Mouse (Mus musculus) neural tube, embryonic 11.5 days (tissue): ENCODE results near the gene Pelp1. TPM values are rescaled to one million over a fixed set of nuclear protein-coding genes. Genes with fewer than 3 reads are reported as not detected.

Source experiments
- microRNA-seq: library from miRNA; unstranded; fragments of <30 nt; microRNA quantifications from one replicate; pipeline ENCODE4, GENCODE M21; 2016
- polyA plus RNA-seq: library from polyadenylated mRNA; unstranded; fragments of >200 nt; fragmentation: Nextera tagmentation; extraction: Ambion mirVana; gene quantifications from 2 replicates; pipeline ENCODE4 v1.2.1, GENCODE M21; 2014

Pelp1 gene
- polyA plus RNA-seq, 1 experiment from 2014 or later = 41.8 TPM

Small RNA genes within 50 kb of the gene (microRNA-seq; reads per million reads assigned to microRNA genes)
- not detected for gene Mir7115

Other genes with a start within 250 kb of the Pelp1 start
- gene Slc16a11, start 197.3 kb downstream of the Pelp1 start, polyA plus RNA-seq = 0.27 and 0.50 TPM in 2 replicates
- gene Slc16a13, start 189.0 kb downstream of the Pelp1 start, polyA plus RNA-seq = 14.3 and 16.9 TPM in 2 replicates
- gene Bcl6b, start 180.2 kb downstream of the Pelp1 start, polyA plus RNA-seq = 6.2 and 7.4 TPM in 2 replicates
- gene 0610010K14Rik, start 172.1 kb downstream of the Pelp1 start, polyA plus RNA-seq = 183 and 204 TPM in 2 replicates
- 10.8 and 11.5 TPM in 2 replicates for gene Gm21988, start 170.2 kb downstream of the Pelp1 start, polyA plus RNA-seq
- 151 and 160 TPM in 2 replicates for gene Rnasek, start 170.2 kb downstream of the Pelp1 start, polyA plus RNA-seq
- gene Alox12, start 154.7 kb downstream of the Pelp1 start, polyA plus RNA-seq = 4.0 and 4.7 TPM in 2 replicates
- gene Alox12e, start 87.4 kb downstream of the Pelp1 start, polyA plus RNA-seq = not detected in 2 replicates
- gene Alox15, start 58.0 kb downstream of the Pelp1 start, polyA plus RNA-seq = not detected in 2 replicates
- gene Arrb2, start 22.6 kb upstream of the Pelp1 start, polyA plus RNA-seq = 24.2 and 31.0 TPM in 2 replicates
- 39.1 and 41.6 TPM in 2 replicates for gene Med11, start 41.9 kb upstream of the Pelp1 start, polyA plus RNA-seq
- gene Zmynd15, start 49.4 kb upstream of the Pelp1 start, polyA plus RNA-seq = 0.19 TPM in 1 of 2 replicates, not detected in the other
- 0.84 and 0.93 TPM in 2 replicates for gene Cxcl16, start 50.0 kb upstream of the Pelp1 start, polyA plus RNA-seq
- gene Tm4sf5, start 95.2 kb upstream of the Pelp1 start, polyA plus RNA-seq = not detected in 2 replicates
- 0.39 TPM in 1 of 2 replicates, not detected in the other for gene Vmo1, start 104.6 kb upstream of the Pelp1 start, polyA plus RNA-seq
- gene Gltpd2, start 109.2 kb upstream of the Pelp1 start, polyA plus RNA-seq = 0.20 TPM in 1 of 2 replicates, not detected in the other
- gene Psmb6, start 115.3 kb upstream of the Pelp1 start, polyA plus RNA-seq = 898 and 923 TPM in 2 replicates
- not detected in 2 replicates for gene Gm40193, start 122.9 kb upstream of the Pelp1 start, polyA plus RNA-seq
- 2.9 and 4.0 TPM in 2 replicates for gene Pld2, start 130.0 kb upstream of the Pelp1 start, polyA plus RNA-seq
- gene Mink1, start 152.8 kb upstream of the Pelp1 start, polyA plus RNA-seq = 15.0 and 16.0 TPM in 2 replicates
- not detected in 2 replicates for gene 4930544D05Rik, start 205.8 kb upstream of the Pelp1 start, polyA plus RNA-seq
- gene Chrne, start 209.2 kb upstream of the Pelp1 start, polyA plus RNA-seq = 0.41 TPM in 1 of 2 replicates, not detected in the other
- gene Gp1ba, start 229.1 kb upstream of the Pelp1 start, polyA plus RNA-seq = 1.3 and 1.6 TPM in 2 replicates
- gene Rnf167, start 237.2 kb upstream of the Pelp1 start, polyA plus RNA-seq = 86.4 and 92.9 TPM in 2 replicates
- 142 and 146 TPM in 2 replicates for gene Slc25a11, start 237.4 kb upstream of the Pelp1 start, polyA plus RNA-seq
- 1,399 and 1,464 TPM in 2 replicates for gene Pfn1, start 244.6 kb upstream of the Pelp1 start, polyA plus RNA-seq
- 39.3 and 48.9 TPM in 2 replicates for gene Eno3, start 247.2 kb upstream of the Pelp1 start, polyA plus RNA-seq